Mouse (Mus musculus): ENCODE results near the gene Nup107.
A peak's percentile ranks its signal among the peaks of the same experiment; 100 is the strongest.

Gene Nup107

DNA sequence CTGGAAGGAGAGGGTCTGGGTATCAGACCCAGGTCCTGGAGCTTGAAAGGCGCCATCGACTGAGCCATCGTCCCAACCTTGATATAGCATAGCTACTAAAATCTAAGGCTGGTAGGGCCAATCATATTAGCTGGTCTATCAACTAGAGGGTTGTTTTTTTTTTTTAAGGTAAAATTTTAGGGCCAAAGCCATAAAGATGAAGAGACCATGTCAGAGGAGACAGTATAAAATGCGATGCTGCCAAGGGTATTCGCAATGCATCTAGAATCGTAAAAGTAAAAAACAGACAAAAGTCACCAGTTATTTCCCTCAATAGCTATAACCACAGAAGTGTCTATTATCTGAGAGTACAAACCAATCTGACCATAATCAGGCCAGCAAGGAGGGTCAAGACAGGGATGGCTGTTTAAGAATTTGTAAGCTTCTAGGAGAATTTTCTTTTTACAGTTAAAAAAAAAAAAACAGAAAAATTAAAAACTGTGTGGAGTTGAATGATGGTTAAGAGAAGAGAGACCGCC is 40.1 kb downstream of the Nup107 start:
- DNase-seq (ENCODE audit: low read depth) = no peak

GRCm38 (mm10) chr10:117751744-117752143 is 40.8 kb downstream of the Nup107 start:
- no peak for DNase-seq (ENCODE audit: low read depth)

- no peak for DNase-seq (ENCODE audit: low read depth)
These were observed 41.3 kb downstream of the Nup107 start for GRCm38 (mm10) chr10:117751282-117751610.

GRCm38 (mm10) chr10:117750529-117751281 is 41.8 kb downstream of the Nup107 start:
- DNase-seq (ENCODE audit: low read depth) = no peak

DNA sequence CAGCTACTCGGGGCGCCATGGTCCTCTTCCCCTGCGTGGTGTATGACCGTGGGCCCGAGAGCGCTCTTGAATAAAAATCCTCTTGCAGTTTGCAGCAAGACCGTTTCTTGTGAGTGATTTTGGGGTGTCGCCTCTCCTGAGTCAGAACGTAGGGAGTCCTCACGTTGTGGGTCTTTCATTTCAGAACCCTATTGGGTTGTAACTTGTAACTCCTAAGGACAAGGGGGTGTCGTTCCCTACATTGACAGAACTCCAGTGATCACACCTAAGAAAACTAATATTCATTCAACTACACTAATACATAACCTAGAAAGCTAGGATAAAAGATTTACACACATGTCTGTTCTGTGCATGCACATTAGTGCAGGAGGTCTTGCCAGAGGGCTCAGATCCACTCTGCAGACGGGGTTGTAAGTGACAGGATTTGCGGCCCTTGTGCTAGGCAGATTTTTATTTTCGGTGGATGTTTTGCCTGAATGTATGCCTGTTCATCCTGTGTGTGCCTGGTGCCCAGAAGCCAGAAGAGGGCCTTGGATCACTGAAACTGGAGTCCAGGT is 42.6 kb downstream of the Nup107 start:
- DNase-seq (ENCODE audit: low read depth) = no peak

DNA sequence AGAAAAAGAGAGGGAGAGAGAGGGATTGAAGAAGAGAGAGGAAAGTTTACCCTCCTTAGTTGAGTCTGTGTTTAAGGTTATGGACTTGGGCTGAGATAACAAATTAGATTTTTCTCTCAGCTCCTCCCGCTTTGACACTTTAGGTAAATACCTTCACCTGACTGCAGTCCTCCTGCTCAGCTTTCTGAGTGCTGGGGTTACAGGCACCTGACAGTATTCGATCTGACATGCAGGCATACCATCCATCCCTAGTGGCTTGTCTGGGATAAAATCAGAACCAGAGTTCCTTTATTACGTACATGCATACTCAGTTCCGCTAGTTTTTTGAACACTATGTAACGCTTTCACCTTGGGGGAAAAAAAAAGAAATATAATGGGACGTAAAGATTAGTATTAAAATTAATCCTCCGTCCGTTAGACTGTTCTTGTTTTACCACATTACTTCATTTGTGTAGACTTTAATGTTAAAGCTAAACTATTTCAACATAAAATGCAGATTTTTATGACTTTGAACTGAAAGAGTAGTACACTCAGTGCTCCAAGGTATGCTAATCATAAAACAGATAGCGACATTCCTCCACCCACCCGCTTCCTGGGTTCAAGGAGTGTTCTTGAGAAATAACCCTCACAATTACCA is 43.3 kb downstream of the Nup107 start:
- no peak for DNase-seq (ENCODE audit: low read depth)

DNA sequence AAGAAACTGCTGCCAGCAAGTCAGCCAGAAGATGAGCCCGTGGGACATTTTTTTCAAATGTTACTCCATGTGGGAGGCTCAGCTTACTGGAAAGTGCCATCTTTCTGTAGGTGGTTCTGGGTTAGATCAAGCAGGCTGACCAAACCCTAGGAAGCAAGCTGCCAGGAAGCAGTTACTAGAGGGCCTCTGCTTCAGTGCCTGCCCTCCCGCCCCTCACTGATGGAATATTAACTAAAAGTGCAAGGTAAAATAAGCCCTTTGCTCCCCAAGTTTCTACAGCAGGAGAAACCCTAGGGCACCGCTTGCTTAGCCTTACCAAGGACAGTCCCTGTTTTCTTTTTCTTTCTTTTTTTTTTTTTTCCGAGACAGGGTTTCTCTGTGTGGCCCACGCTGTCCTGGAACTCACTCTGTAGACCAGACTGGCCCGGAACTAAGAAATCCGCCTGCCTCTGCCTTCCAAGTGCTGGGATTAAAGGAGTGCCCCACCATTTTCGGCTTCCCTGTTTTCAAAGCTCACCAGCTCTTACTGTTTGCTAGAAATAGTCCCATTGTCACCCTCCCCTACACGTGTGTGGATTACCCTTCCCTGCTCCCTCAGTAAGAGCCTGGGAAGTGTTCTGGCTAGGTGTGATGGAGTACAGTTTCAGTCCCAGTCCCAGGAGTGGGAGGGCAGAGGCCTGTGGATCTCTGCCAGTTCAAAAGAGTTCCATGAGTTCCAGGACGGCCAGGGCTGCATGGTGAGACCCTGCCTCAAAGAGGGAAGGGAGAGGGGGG is 44.0 kb downstream of the Nup107 start:
- DNase-seq (ENCODE audit: low read depth) = no peak

- DNase-seq (ENCODE audit: low read depth) = no peak
These were observed 44.8 kb downstream of the Nup107 start for GRCm38 (mm10) chr10:117747711-117748110.

- DNase-seq (ENCODE audit: low read depth) = peak; percentile 95
These were observed 46.1 kb downstream of the Nup107 start, which contains the start of gene Slc35e3 for GRCm38 (mm10) chr10:117746297-117746883. Slc35e3 (minus strand) TSS chr10:117746365.

GRCm38 (mm10) chr10:117745570-117746296 is 46.8 kb downstream of the Nup107 start:
- DNase-seq (ENCODE audit: low read depth) = peak; percentile 38

- DNase-seq (ENCODE audit: low read depth) = no peak
These were observed 48.6 kb downstream of the Nup107 start for GRCm38 (mm10) chr10:117743917-117744316.

DNA sequence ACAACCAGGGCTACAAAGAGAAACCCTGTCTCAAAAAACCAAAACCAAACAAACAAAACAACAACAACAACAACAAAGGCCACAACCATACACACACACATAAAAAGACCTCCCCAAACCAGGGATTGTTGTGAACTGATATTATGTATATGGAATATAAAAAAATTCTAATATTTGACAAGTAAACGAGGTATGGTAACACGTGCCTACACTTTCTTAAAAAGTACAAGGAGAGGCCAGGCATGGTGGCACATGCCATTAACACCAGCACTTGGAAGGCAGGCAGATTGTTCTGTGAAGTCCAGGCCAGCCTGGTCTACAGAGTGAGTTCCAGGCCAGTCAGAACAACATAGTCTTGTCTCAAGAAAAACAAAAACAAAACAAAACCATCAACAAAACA is 49.3 kb downstream of the Nup107 start:
- no peak for DNase-seq (ENCODE audit: low read depth)

GRCm38 (mm10) chr10:117742618-117743017 is 49.9 kb downstream of the Nup107 start:
- DNase-seq (ENCODE audit: low read depth) = no peak

DNA sequence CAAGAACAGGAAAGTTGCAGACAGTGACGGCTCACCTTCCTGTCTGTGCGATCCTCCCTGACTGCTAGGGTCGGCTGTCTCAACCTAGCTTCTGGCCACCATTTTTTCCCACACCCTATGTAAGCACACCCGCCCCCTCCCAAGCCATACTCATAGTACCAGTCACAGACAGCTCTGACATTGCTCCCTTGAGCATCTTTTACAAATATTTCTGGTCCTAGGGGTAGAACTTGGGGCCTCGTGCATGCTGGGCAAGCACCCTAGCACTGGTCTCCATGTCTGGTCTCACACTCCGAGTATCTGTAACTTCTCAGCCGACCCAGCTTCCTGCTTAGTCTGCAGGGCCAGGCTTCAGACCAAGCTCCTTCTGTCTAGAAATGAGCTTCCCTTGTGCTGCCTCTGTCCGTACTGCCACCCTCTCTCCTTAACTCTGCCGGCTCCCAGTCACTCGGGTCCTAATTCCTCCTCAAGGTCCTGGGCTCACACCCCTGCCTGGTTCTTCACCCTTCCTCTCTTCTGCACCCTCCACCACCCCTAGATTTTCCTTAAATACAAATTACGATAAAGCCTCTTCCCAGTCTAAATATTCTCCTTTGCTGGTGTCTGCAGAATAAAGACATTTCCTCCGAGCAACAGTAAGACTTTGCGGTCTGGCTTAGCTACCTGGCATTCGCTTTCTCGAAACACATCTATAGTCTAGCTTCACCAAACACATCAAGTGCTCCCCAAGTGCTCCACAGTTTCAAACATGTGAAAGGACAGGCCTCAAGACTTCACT is 50.6 kb downstream of the Nup107 start:
- DNase-seq (ENCODE audit: low read depth) = no peak

DNA sequence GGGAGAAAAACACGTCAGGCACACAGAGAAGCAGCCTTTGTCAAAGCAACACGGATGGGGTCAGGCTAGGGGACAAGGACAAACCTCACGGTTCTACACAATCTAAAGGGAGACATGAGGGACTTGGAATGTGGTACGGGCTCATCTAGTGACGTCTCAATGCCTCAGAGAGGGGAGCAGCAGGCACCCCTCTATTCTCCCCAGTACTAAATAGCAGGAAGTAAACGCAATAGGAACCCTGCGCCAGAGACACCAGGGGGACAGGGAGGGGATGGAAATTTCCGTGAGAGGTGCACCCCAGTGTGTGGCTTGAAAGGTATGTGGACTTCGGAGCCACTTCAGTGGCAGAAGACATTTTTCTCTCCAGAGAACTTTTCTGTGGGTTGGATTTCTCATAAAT is 51.6 kb downstream of the Nup107 start:
- no peak for DNase-seq (ENCODE audit: low read depth)

- DNase-seq (ENCODE audit: low read depth) = no peak
These were observed 52.3 kb downstream of the Nup107 start for GRCm38 (mm10) chr10:117740171-117740570.

- DNase-seq (ENCODE audit: low read depth) = no peak
These were observed 52.9 kb downstream of the Nup107 start for GRCm38 (mm10) chr10:117739648-117739948.

- DNase-seq (ENCODE audit: low read depth) = no peak
These were observed 53.4 kb downstream of the Nup107 start for GRCm38 (mm10) chr10:117738928-117739647.

- DNase-seq (ENCODE audit: low read depth) = no peak
These were observed 54.2 kb downstream of the Nup107 start for GRCm38 (mm10) chr10:117738140-117738921.
